Mouse (Mus musculus): ENCODE data around the gene Atf7ip. TPM values are rescaled to one million over a fixed set of nuclear protein-coding genes. Genes with fewer than 3 reads are reported as not detected.

Gene Atf7ip
- total and polyA plus RNA-seq, 3 experiments, result 4.2 to 35.4 (median 29.7) TPM

GRCm38 (mm10) chr6:136493910-136494751, 11.8 kb upstream of the Atf7ip start:
- dilution Hi-C loops (cut with MboI; ENCODE audit: extremely low pct_ligation_motif_present, extremely low pct_unique_long_range_greater_than_20kb, low sequenced_read_pairs) (no loop called here), in situ Hi-C loops (cut with MboI; ENCODE audit: low pct_ligation_motif_present, low pct_unique_long_range_greater_than_20kb, low sequenced_read_pairs) (no loop called here)
- no peak overlapping the region for H3K4me3 ChIP-seq (replicated peaks in 1 of 3; ENCODE audit: low read depth in 2 of 3, low read length in 2 of 3, poor library complexity in 1 of 3)
- H3K27ac ChIP-seq (ENCODE audit: insufficient read depth, low read depth), result no peak overlapping the region
- H3K79me2 ChIP-seq (replicated peaks; ENCODE audit: control insufficient read depth, extremely low read depth, insufficient read depth, poor library complexity, severe bottlenecking), result no peaks in the 10 kb centered on the region
- DNase-seq (ENCODE audit: extremely low read depth), result no peak
- no peaks in the 10 kb centered on the region for H3K27me3 ChIP-seq (replicated peaks)
- H3K9me3 ChIP-seq (replicated peaks; ENCODE audit: low read length), result no peaks in the 10 kb centered on the region
- H3K4me1 ChIP-seq (ENCODE audit: control insufficient read depth in 1 of 2, insufficient read depth in 2 of 2), result peaks cover 20 to 34% of the 10 kb centered on the region in 2 experiments
- H3K9ac ChIP-seq (ENCODE audit: insufficient read depth, low read depth), result no peak overlapping the region
- no peak for TF ChIP-seq ZNF384 (IDR thresholded peaks at IDR 0.05; ENCODE audit: low read depth, low read length)
- TF ChIP-seq RAD21 (IDR thresholded peaks at IDR 0.05; ENCODE audit: low read depth, low read length), result no peak
- TF ChIP-seq IRF4 (IDR thresholded peaks at IDR 0.05; ENCODE audit: low read depth, low read length), result no peak
- TF ChIP-seq ZMIZ1 (IDR thresholded peaks at IDR 0.05; ENCODE audit: low read depth, low read length), result no peak
- TF ChIP-seq RCOR1 (conservative IDR thresholded peaks at IDR 0.05; ENCODE audit: low read depth, low read length), result no peak
- no peak for TF ChIP-seq MAX (IDR thresholded peaks at IDR 0.05; ENCODE audit: low read length)
- TF ChIP-seq EP300 (IDR thresholded peaks at IDR 0.05; ENCODE audit: low read length), result no peak
- TF ChIP-seq ZKSCAN1 (IDR thresholded peaks at IDR 0.05; ENCODE audit: borderline replicate concordance, low read depth, low read length), result no peak
- TF ChIP-seq POLR2A (IDR thresholded peaks at IDR 0.05; ENCODE audit: low read depth, low read length), result no peak
- TF ChIP-seq NELFE (IDR thresholded peaks at IDR 0.05; ENCODE audit: low read depth, low read length), result no peak
- TF ChIP-seq ETS1 (conservative IDR thresholded peaks at IDR 0.05; ENCODE audit: low read depth, low read length), result no peak
- TF ChIP-seq USF1 (IDR thresholded peaks at IDR 0.05; ENCODE audit: low read depth, low read length), result no peak
- no peak for TF ChIP-seq MAFK (IDR thresholded peaks at IDR 0.05; ENCODE audit: insufficient replicate concordance, low read length)
- TF ChIP-seq HCFC1 (IDR thresholded peaks at IDR 0.05; ENCODE audit: low read depth, low read length), result no peak
- no peak overlapping the region for H3K4me2 ChIP-seq (ENCODE audit: insufficient read depth, low read depth, poor library complexity, severe bottlenecking)
- no peaks in the 10 kb centered on the region for H3K36me3 ChIP-seq (replicated peaks in 1 of 2; ENCODE audit: control insufficient read depth in 1 of 2, insufficient read depth in 1 of 2, low read length in 1 of 2)

- H3K4me3 ChIP-seq (replicated peaks in 1 of 3; ENCODE audit: low read depth in 2 of 3, low read length in 2 of 3, poor library complexity in 1 of 3), result no peak overlapping the region
- H3K27ac ChIP-seq (ENCODE audit: insufficient read depth, low read depth), result no peak overlapping the region
- no peaks in the 10 kb centered on the region for H3K9me3 ChIP-seq (replicated peaks; ENCODE audit: low read length)
- DNase-seq (ENCODE audit: extremely low read depth), result no peak
- TF ChIP-seq USF1 (IDR thresholded peaks at IDR 0.05; ENCODE audit: low read depth, low read length) (no peak), NRF1 (IDR thresholded peaks at IDR 0.05; ENCODE audit: low read depth, low read length) (no peak), UBTF (IDR thresholded peaks at IDR 0.05; ENCODE audit: low read depth, low read length) (no peak), JUN (IDR thresholded peaks at IDR 0.05; ENCODE audit: insufficient read depth, low read depth, low read length) (no peak), MAFK (IDR thresholded peaks at IDR 0.05; ENCODE audit: insufficient replicate concordance, low read length) (no peak), ZC3H11A (IDR thresholded peaks at IDR 0.05; ENCODE audit: low read depth, low read length) (no peak), CHD1 (IDR thresholded peaks at IDR 0.05; ENCODE audit: low read depth, low read length) (no peak), SMC3 (IDR thresholded peaks at IDR 0.05; ENCODE audit: low read depth, low read length) (no peak), POLR2A (IDR thresholded peaks at IDR 0.05; ENCODE audit: low read depth, low read length) (no peak), EP300 (IDR thresholded peaks at IDR 0.05; ENCODE audit: low read length) (no peak), ZNF384 (IDR thresholded peaks at IDR 0.05; ENCODE audit: low read depth, low read length) (no peak), BHLHE40 (IDR thresholded peaks at IDR 0.05; ENCODE audit: low read depth, low read length) (no peak), TBP (conservative IDR thresholded peaks at IDR 0.05; ENCODE audit: low read depth, low read length) (no peak), KAT2A (IDR thresholded peaks at IDR 0.05; ENCODE audit: insufficient replicate concordance, low read length) (no peak), POLR2AphosphoS2 (IDR thresholded peaks at IDR 0.05; ENCODE audit: low read depth, low read length) (no peak)
- H3K79me2 ChIP-seq (replicated peaks; ENCODE audit: control insufficient read depth, extremely low read depth, insufficient read depth, poor library complexity, severe bottlenecking), result no peaks in the 10 kb centered on the region
- no peak overlapping the region for H3K9ac ChIP-seq (ENCODE audit: insufficient read depth, low read depth)
- in situ Hi-C loops (cut with MboI; ENCODE audit: low pct_ligation_motif_present, low pct_unique_long_range_greater_than_20kb, low sequenced_read_pairs), result no loop called here
- dilution Hi-C loops (cut with MboI; ENCODE audit: extremely low pct_ligation_motif_present, extremely low pct_unique_long_range_greater_than_20kb, low sequenced_read_pairs), result no loop called here
- H3K4me1 ChIP-seq (ENCODE audit: control insufficient read depth in 1 of 2, insufficient read depth in 2 of 2), result peaks cover 23 to 38% of the 10 kb centered on the region in 2 experiments
- no peak overlapping the region for H3K4me2 ChIP-seq (ENCODE audit: insufficient read depth, low read depth, poor library complexity, severe bottlenecking)
- H3K36me3 ChIP-seq (replicated peaks in 1 of 2; ENCODE audit: control insufficient read depth in 1 of 2, insufficient read depth in 1 of 2, low read length in 1 of 2), result no peaks in the 10 kb centered on the region
- no peaks in the 10 kb centered on the region for H3K27me3 ChIP-seq (replicated peaks)
These were observed 10.9 kb upstream of the Atf7ip start for GRCm38 (mm10) chr6:136495023-136495422.
